Mouse (Mus musculus): ENCODE results near the gene Mfge8. TPM values are rescaled to one million over a fixed set of nuclear protein-coding genes. Genes with fewer than 3 reads are reported as not detected.

Mfge8 gene
- polyA plus RNA-seq, 1 experiment from 2014 or later: 318 TPM

- TF ChIP-seq EP300 (IDR thresholded peaks at IDR 0.05) (no peak), CTCF (IDR thresholded peaks at IDR 0.05) (peak; percentile 44)
- no peaks in the 10 kb centered on the region for H3K9me3 ChIP-seq (ENCODE audit: low read length)
- H3K4me1 ChIP-seq (ENCODE audit: insufficient read depth, low read depth, low read length): peaks cover 5% of the 10 kb centered on the region; the same call in 1 of the 2 replicates
- no peak overlapping the region for H3K4me2 ChIP-seq (replicated peaks; ENCODE audit: low read depth, low read length)
- H3K36me3 ChIP-seq (ENCODE audit: insufficient read depth, low read length): peaks cover 8% of the 10 kb centered on the region; the same call in 1 of the 2 replicates
- ATAC-seq (peak; percentile 46; the same call in 1 of the 2 replicates), DNase-seq (ENCODE audit: low spot score) (no peak)
- WGBS: 21% methylated on average over 6 of the region's 6 CpGs
- no peak overlapping the region for H3K4me3 ChIP-seq (ENCODE audit: low read depth, low read length)
- H3K27ac ChIP-seq (ENCODE audit: low read length): no peak overlapping the region
- no peaks in the 10 kb centered on the region for H3K27me3 ChIP-seq (replicated peaks; ENCODE audit: insufficient read depth, low read length)
- no peak overlapping the region for H3K9ac ChIP-seq (replicated peaks; ENCODE audit: low read depth)
Measured at GRCm38 (mm10) chr7:79133391-79133790, 15.5 kb downstream of the Mfge8 start.

- ATAC-seq (peak; percentile 27; the same call in 1 of the 2 replicates), DNase-seq (ENCODE audit: low spot score) (peak; percentile 31)
- Histone ChIP-seq H3K27me3 (replicated peaks; ENCODE audit: insufficient read depth, low read length) (no peaks in the 10 kb centered on the region), H3K9ac (replicated peaks; ENCODE audit: low read depth) (no peak within 1 kb of the TSS), H3K9me3 (ENCODE audit: low read length) (no peaks in the 10 kb centered on the region), H3K4me3 (ENCODE audit: low read depth, low read length) (peak within 1 kb of the TSS; percentile 21; the same call in 1 of the 2 replicates), H3K4me2 (replicated peaks; ENCODE audit: low read depth, low read length) (peak within 1 kb of the TSS; percentile 39), H3K27ac (ENCODE audit: low read length) (no peak within 1 kb of the TSS), H3K4me1 (ENCODE audit: insufficient read depth, low read depth, low read length) (peaks cover 5% of the 10 kb centered on the region; the same call in 1 of the 2 replicates), H3K36me3 (ENCODE audit: insufficient read depth, low read length) (peaks cover 7% of the 10 kb centered on the region; the same call in 1 of the 2 replicates)
- 5% methylated on average over 19 of the region's 19 CpGs for WGBS
- TF ChIP-seq EP300 (IDR thresholded peaks at IDR 0.05) (no peak), CTCF (IDR thresholded peaks at IDR 0.05) (no peak)
Measured at GRCm38 (mm10) chr7:79130843-79131444, 17.9 kb downstream of the Mfge8 start, which contains the start of gene Hapln3. Hapln3 (minus strand) TSS chr7:79131018.

GRCm38 (mm10) chr7:79130385-79130784 is 18.5 kb downstream of the Mfge8 start:
- Histone ChIP-seq H3K27ac (ENCODE audit: low read length) (no peak overlapping the region), H3K27me3 (replicated peaks; ENCODE audit: insufficient read depth, low read length) (no peaks in the 10 kb centered on the region), H3K4me1 (ENCODE audit: insufficient read depth, low read depth, low read length) (peaks cover 5% of the 10 kb centered on the region; the same call in 1 of the 2 replicates), H3K9me3 (ENCODE audit: low read length) (no peaks in the 10 kb centered on the region), H3K4me2 (replicated peaks; ENCODE audit: low read depth, low read length) (peak overlapping the region; percentile 39), H3K36me3 (ENCODE audit: insufficient read depth, low read length) (peaks cover 2% of the 10 kb centered on the region; the same call in 1 of the 2 replicates), H3K9ac (replicated peaks; ENCODE audit: low read depth) (no peak overlapping the region), H3K4me3 (ENCODE audit: low read depth, low read length) (peak overlapping the region; percentile 21; the same call in 1 of the 2 replicates)
- no peak for DNase-seq (ENCODE audit: low spot score)
- no peak for ATAC-seq
- TF ChIP-seq CTCF (IDR thresholded peaks at IDR 0.05) (no peak), EP300 (IDR thresholded peaks at IDR 0.05) (no peak)
- WGBS: 19% methylated on average over 13 of the region's 13 CpGs

- no peak overlapping the region for H3K4me3 ChIP-seq (ENCODE audit: low read depth, low read length)
- DNase-seq (ENCODE audit: low spot score) (no peak), ATAC-seq (no peak)
- no peaks in the 10 kb centered on the region; the same call in 1 of the 2 replicates for H3K36me3 ChIP-seq (ENCODE audit: insufficient read depth, low read length)
- no peaks in the 10 kb centered on the region for H3K27me3 ChIP-seq (replicated peaks; ENCODE audit: insufficient read depth, low read length)
- TF ChIP-seq EP300 (IDR thresholded peaks at IDR 0.05): no peak
- TF ChIP-seq CTCF (IDR thresholded peaks at IDR 0.05): peak; percentile 50
- no peaks in the 10 kb centered on the region for H3K9me3 ChIP-seq (ENCODE audit: low read length)
- H3K27ac ChIP-seq (ENCODE audit: low read length): no peak overlapping the region
- WGBS: 15% methylated on average over 8 of the region's 8 CpGs
- no peak overlapping the region for H3K9ac ChIP-seq (replicated peaks; ENCODE audit: low read depth)
- H3K4me1 ChIP-seq (ENCODE audit: insufficient read depth, low read depth, low read length): peaks cover 5% of the 10 kb centered on the region; the same call in 1 of the 2 replicates
- no peak overlapping the region for H3K4me2 ChIP-seq (replicated peaks; ENCODE audit: low read depth, low read length)
Measured at GRCm38 (mm10) chr7:79129883-79130282, 19.0 kb downstream of the Mfge8 start.

GRCm38 (mm10) chr7:79123465-79123864 is 25.4 kb downstream of the Mfge8 start:
- 63% methylated on average over 5 of the region's 5 CpGs for WGBS
- ATAC-seq: no peak
- H3K9me3 ChIP-seq (ENCODE audit: low read length): no peaks in the 10 kb centered on the region

GRCm38 (mm10) chr7:79113848-79114247 is 35.0 kb downstream of the Mfge8 start:
- no peak overlapping the region for H3K4me2 ChIP-seq (replicated peaks; ENCODE audit: low read depth, low read length)
- no peak overlapping the region for H3K27ac ChIP-seq (ENCODE audit: low read length)
- no peaks in the 10 kb centered on the region for H3K4me1 ChIP-seq (ENCODE audit: insufficient read depth, low read depth, low read length)
- DNase-seq (ENCODE audit: low spot score) (no peak), ATAC-seq (no peak)
- no peaks in the 10 kb centered on the region for H3K9me3 ChIP-seq (ENCODE audit: low read length)
- no peaks in the 10 kb centered on the region for H3K27me3 ChIP-seq (replicated peaks; ENCODE audit: insufficient read depth, low read length)
- WGBS: 55% methylated on average over 4 of the region's 4 CpGs
- H3K4me3 ChIP-seq (ENCODE audit: low read depth, low read length): no peak overlapping the region
- H3K36me3 ChIP-seq (ENCODE audit: insufficient read depth, low read length): no peaks in the 10 kb centered on the region
- TF ChIP-seq CTCF (IDR thresholded peaks at IDR 0.05): no peak
- TF ChIP-seq EP300 (IDR thresholded peaks at IDR 0.05): no peak
- no peak overlapping the region for H3K9ac ChIP-seq (replicated peaks; ENCODE audit: low read depth)

More at GRCm38 (mm10) chr7:79123465-79123864, 25.4 kb downstream of the Mfge8 start:
- TF ChIP-seq CTCF (IDR thresholded peaks at IDR 0.05) (no peak), EP300 (IDR thresholded peaks at IDR 0.05) (no peak)
- H3K4me1 ChIP-seq (ENCODE audit: insufficient read depth, low read depth, low read length): no peaks in the 10 kb centered on the region
- no peak overlapping the region for H3K4me2 ChIP-seq (replicated peaks; ENCODE audit: low read depth, low read length)
- H3K4me3 ChIP-seq (ENCODE audit: low read depth, low read length): no peak overlapping the region
- no peaks in the 10 kb centered on the region for H3K36me3 ChIP-seq (ENCODE audit: insufficient read depth, low read length)
- H3K9ac ChIP-seq (replicated peaks; ENCODE audit: low read depth): no peak overlapping the region
- no peak overlapping the region for H3K27ac ChIP-seq (ENCODE audit: low read length)
- H3K27me3 ChIP-seq (replicated peaks; ENCODE audit: insufficient read depth, low read length): no peaks in the 10 kb centered on the region
- DNase-seq (ENCODE audit: low spot score): no peak

All from lung, postnatal 0 days (tissue).